Mouse (Mus musculus) thymus, adult 18-20 months (tissue): ENCODE results near the gene Spns2.

Experiments
- DNase-seq, 2 experiments: peaks; one replicate each; pipeline ENCODE4 v3.0.0; 2022; ENCODE audit warnings: mixed read lengths in 2 of 2

The Spns2 gene

DNA sequence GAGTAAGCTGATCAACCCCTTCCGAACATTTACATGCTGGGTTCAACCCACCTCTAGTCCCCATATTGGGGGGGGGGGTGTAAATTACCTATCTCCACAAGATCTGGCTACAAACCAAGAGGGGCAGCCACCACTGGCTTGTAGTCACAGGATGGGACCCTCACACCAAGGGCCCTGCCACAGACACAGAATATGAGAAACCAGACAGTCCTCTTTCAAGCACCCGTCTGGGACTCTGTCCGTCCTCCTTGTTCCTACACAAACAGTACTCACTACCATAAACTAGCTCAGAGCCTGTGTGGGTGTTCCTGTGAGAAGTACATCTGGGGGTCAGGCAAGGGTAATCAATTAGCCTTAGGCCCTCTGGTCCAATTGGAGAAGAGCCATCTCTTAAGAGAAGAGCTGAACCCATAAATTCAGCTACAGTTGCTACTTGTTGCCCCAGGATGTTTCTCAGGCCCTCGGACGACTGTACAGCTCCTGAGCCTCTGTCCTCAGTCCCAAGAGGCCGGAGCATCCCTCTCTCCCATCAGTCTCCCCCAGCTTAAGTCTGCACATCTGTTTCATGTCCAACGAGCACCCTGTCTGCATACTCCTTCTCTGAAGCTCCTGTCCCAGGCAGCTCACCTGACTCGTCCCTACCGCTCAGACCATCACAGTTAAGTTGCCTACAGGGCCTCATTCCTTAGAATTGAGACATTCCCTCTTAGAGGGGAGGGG, 81.1 kb downstream of the Spns2 start:
- DNase-seq, result no peak

DNA sequence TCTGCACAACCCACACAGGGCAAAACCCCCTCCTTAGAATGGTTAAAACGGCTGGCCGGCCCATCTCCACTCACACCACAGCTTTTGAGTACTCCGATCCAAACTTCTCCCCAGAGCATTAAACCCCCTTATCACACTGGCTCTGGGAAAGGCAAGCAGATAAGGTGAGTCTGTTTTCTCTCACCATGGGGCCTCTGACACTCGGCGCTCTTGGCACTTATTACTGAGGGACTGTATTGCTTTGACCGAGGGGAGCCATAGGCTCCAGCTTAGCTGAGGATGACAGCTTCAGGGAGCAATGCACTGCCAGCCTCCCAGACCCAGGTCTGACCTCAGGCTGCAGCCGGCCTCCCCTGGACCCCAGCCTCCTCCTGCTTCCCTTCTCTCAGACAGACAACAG, 82.1 kb downstream of the Spns2 start:
- DNase-seq, result no peak

DNA sequence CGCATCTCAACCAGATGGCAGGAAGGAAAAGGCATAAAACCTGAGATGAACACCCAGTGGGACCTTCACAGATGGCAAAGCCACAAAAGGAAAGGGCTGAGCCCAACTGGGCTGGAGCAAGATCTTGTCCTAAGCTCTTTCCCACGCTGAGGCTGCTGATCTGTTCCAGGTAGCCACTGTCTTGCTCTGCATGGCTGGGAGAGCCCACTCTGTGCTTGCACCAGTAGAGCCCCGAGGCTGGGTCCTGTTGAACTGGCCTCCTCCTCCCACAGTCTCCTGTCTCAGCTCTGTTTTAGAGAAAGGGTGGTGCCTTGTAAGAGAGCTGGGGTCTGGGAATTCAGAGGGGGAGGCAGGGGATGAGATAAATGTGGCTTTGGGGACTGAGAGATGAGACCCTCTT, 82.6 kb downstream of the Spns2 start:
- DNase-seq, result no peak

DNA sequence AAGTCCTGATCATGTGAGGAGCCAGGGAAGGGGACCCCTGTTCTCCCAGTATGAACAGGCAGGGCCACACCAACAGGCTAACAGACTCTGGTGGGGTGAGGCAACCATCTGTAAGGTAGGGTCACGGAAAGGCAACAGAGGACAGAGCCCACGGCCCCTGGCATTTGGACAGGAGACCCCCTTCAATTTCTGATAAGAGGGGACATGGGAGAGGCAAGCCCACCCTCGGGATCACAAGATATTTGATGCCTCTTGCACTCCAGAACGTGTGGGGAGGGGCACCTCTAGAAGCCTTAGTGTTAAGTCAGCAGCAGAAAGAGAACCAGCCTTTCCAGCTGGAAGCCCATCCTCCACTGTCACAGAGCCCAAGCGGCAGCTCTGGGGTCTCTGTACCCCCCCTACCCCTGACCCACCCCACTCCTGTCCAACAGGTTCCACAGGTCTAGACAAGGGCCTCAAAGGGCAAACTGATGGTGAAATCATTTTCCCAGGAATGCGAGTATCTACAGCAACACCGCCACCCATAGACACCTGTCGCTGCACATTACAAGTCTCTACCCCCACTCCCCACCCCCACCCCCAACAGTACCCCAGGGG, 83.5 kb downstream of the Spns2 start:
- DNase-seq, result no peak

DNA sequence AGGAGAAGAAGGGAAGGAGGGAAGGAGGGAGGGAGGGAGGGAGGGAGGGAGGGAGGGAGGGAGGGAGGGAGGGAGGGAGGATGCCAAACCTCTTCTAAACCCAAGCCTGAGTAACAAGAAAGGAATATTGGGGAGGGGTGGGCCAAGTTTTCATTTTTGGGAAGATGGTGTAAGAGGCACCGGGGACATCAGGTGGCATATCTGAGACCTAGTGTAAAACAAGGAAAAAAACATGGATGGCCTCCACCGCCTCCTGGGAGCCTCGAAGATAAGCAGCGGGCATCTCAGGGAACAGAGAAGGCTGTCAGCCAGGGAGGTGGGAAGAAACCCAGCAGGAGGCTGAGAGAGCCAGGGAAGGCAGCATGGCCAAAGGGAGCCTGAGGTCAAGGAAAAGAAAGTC, 84.2 kb downstream of the Spns2 start:
- no peak for DNase-seq

DNA sequence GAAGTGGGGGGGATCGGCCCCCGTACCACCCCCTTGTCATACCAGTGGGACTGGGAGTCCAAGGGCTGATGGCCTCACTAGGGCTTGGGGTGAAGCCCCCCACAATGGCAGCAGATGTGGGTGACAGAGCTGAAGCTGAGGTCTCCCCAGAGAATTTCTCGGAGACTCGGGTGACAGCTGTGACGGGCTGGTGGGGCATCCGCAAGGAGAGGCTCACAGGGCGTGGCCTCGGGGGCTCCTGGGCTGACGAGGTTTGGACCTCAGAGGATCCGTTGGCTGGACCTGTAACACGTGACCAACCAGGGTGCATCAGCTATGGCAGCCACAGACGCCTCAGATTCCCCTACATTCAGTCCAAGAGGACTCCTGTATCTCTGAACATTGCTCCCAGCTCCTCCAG, 86.7 kb downstream of the Spns2 start:
- DNase-seq, result no peak

DNA sequence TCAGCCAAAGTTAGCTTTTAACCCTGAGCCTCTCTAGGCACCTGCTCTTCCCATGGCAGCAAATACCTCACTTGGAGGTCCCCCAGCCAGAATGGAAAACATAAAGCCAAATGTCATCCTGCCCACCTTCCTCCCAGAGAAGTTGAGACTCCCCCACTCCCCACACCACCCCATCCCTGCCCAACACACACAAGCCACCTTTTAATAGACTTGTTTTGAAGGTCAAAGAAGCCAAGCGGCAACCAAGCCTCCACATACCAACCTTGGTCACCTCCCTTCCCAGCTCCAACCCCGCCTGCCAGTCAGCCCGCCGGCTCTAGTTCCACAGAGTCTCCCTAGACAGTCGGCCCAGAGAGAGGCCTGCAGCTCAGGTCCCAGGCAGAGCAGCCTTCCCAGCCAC, 87.7 kb downstream of the Spns2 start:
- DNase-seq, result no peak
